Mouse (Mus musculus) C2C12 (cell line): ENCODE measurements at regions not wholly inside any gene's neighbourhood (a gene's known extent, or its start where the extent isn't known, plus 50 kb on each side); places are given as distances from the start of the nearest gene placed in this dataset.

Source experiments
- H3K27me3 ChIP-seq: one replicate; pipeline ENCODE4 v1.6.1; 2011; ENCODE audit not compliant: control insufficient read depth, insufficient read depth, insufficient read length
- H3K36me3 ChIP-seq: one replicate; pipeline ENCODE4 v1.6.1; 2011; ENCODE audit not compliant: control insufficient read depth, insufficient read depth
- H3K4me3 ChIP-seq: one replicate; pipeline ENCODE4 v1.5.1; 2011; ENCODE audit warnings: mild to moderate bottlenecking, control low read depth; ENCODE audit not compliant: poor library complexity, insufficient read depth, severe bottlenecking
- H3K79me2 ChIP-seq: one replicate; pipeline ENCODE4 v1.6.1; 2011; ENCODE audit not compliant: control insufficient read depth, insufficient read depth
- H3K79me3 ChIP-seq: one replicate; pipeline ENCODE4 v1.6.1; 2011; ENCODE audit warnings: low read depth, control low read depth
- H3ac ChIP-seq: one replicate; pipeline ENCODE3; 2011; ENCODE audit warnings: low read depth; ENCODE audit not compliant: control insufficient read depth, insufficient read length
- CEBPB ChIP-seq: IDR thresholded peaks from one replicate; pipeline ENCODE4 v1.6.1; 2011; ENCODE audit warnings: low read depth, mild to moderate bottlenecking, control low read depth, moderate library complexity
- CTCF ChIP-seq: IDR thresholded peaks from one replicate; pipeline ENCODE4 v1.5.1; 2011; ENCODE audit not compliant: control insufficient read depth, insufficient read depth, insufficient read length
- FOSL1 ChIP-seq: IDR thresholded peaks from one replicate; pipeline ENCODE4 v1.8.0; 2011; ENCODE audit warnings: mild to moderate bottlenecking, low read length; ENCODE audit not compliant: poor library complexity, insufficient read depth, severe bottlenecking
- MAX ChIP-seq: IDR thresholded peaks from one replicate; pipeline ENCODE4 v1.6.1; 2011; ENCODE audit warnings: mild to moderate bottlenecking, control low read depth
- MYOD1 ChIP-seq: IDR thresholded peaks from one replicate; pipeline ENCODE4 v1.6.1; 2011; ENCODE audit warnings: low read depth; ENCODE audit not compliant: control insufficient read depth, insufficient read length
- MYOG ChIP-seq: IDR thresholded peaks from one replicate; pipeline ENCODE4 v1.6.1; 2011; ENCODE audit not compliant: control insufficient read depth, insufficient read length; ENCODE audit errors: extremely low read depth
- USF1 ChIP-seq: IDR thresholded peaks from one replicate; pipeline ENCODE4 v1.6.1; 2011; ENCODE audit warnings: low read depth, mild to moderate bottlenecking, control low read depth, moderate library complexity

DNA sequence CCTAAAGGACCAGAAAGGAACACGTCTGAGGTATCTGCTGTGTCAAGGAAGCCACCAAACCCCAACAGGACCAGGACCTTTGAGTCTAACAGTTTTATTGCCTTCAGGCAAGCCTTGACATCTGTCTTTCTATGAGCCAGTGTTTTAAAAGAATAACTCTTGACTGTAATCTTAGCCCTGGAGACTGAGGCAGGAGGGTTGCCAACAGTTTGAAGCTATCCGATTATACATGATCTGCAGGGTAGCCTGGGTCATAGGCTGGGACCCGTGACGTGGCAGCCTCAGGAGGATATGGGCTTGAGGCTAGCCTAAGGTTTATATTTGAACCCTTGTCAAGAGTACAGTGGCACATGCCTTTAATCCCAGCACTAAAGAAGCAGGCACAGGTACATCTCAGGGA lies 73.5 kb upstream of the Tlk1 start:
- Histone ChIP-seq H3ac (no peak overlapping the region), H3K36me3 (no peaks in the 10 kb centered on the region), H3K79me3 (no peaks in the 10 kb centered on the region), H3K79me2 (no peaks in the 10 kb centered on the region), H3K4me3 (no peak overlapping the region), H3K27me3 (peaks cover 3% of the 10 kb centered on the region)
- TF ChIP-seq USF1: no peak
- no peak for TF ChIP-seq MYOD1
- no peak for TF ChIP-seq CEBPB
- TF ChIP-seq FOSL1: no peak
- no peak for TF ChIP-seq CTCF
- no peak for TF ChIP-seq MYOG
- TF ChIP-seq MAX: no peak

DNA sequence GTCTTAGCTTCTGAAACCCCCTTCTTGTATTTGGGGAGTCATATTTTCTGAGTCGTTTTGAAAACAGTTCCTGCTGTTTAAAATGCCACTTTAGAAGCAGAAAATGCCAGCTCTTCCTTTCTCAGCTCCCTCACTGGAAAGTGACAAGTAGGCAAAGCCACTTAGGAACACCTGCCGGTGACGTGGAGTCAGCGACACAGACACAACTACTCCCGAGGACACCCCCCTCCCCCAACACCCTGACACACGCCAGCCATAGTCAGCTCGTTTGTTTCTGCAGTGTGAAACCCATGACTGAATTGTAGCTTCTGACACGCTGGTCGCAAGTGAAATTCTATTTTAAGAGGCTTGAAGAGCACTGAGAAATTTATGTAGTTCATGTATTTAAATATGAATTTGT lies 72.9 kb upstream of the Tlk1 start:
- TF ChIP-seq CTCF (no peak), CEBPB (no peak), FOSL1 (no peak), MYOD1 (no peak), MYOG (no peak), MAX (no peak), USF1 (no peak)

DNA sequence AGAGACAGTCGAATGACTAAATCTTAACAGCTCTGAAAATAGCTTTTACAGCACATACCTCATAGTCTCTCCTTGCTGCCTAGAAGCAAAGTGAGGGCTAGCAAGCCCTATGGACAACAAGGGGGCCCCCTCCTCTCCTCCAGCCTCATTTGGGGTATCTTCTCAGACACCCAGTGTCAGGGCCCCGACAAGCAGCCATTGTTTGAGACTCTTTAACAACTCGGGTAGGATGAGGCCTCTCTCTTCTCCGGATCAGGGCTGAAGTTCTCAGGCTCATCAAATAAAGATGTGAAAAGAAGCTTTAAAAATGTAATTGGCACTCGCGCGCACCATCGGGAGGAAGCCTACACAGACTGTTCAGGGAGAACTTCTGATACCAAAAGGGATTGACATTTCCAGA lies 71.8 kb upstream of the Tlk1 start:
- H3K27me3 ChIP-seq: peaks cover 4% of the 10 kb centered on the region
- H3K79me3 ChIP-seq: no peaks in the 10 kb centered on the region
- H3ac ChIP-seq: no peak overlapping the region
- no peaks in the 10 kb centered on the region for H3K79me2 ChIP-seq
- TF ChIP-seq MYOD1 (no peak), USF1 (no peak), MAX (no peak), CEBPB (no peak), CTCF (no peak), FOSL1 (no peak), MYOG (no peak)
- no peak overlapping the region for H3K4me3 ChIP-seq
- H3K36me3 ChIP-seq: no peaks in the 10 kb centered on the region

More for the DNA sequence above, 72.9 kb upstream of the Tlk1 start:
- Histone ChIP-seq H3K79me2 (no peaks in the 10 kb centered on the region), H3K79me3 (no peaks in the 10 kb centered on the region), H3K27me3 (peaks cover 4% of the 10 kb centered on the region), H3ac (no peak overlapping the region), H3K4me3 (no peak overlapping the region), H3K36me3 (no peaks in the 10 kb centered on the region)

DNA sequence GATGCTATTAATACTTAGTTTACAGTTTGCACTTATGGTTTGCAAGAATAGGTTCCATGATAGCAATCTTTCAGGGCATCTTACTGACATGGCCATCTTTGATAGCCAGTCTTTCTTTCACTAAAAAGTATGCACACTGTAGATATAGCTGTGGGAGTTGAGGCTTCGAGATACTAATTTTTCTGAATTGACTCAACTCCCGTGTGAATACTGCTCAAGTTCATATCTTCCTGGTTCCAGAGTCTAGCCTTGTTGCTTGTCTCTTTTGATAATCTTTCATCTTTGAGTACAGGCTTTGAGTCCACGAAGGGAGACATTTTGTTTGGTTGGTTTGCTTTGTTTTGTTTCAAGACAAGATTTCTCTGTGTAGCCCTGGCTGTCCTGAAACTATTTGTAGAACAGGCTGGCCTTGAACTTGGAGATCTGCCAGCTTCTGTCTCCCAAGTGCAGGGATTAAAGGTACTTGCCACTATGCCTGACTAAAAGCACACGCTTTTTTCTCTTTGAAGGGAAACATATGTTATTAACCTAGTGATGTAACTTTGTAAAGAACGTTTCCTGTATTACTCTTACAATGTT lies 64.1 kb upstream of the Tlk1 start:
- Histone ChIP-seq H3K79me2 (no peaks in the 10 kb centered on the region), H3K36me3 (no peaks in the 10 kb centered on the region), H3K27me3 (peaks cover 4% of the 10 kb centered on the region), H3K79me3 (no peaks in the 10 kb centered on the region), H3K4me3 (no peak overlapping the region), H3ac (no peak overlapping the region)
- no peak for TF ChIP-seq USF1
- no peak for TF ChIP-seq CEBPB
- no peak for TF ChIP-seq CTCF
- no peak for TF ChIP-seq FOSL1
- TF ChIP-seq MYOD1: no peak
- no peak for TF ChIP-seq MAX
- TF ChIP-seq MYOG: no peak

DNA sequence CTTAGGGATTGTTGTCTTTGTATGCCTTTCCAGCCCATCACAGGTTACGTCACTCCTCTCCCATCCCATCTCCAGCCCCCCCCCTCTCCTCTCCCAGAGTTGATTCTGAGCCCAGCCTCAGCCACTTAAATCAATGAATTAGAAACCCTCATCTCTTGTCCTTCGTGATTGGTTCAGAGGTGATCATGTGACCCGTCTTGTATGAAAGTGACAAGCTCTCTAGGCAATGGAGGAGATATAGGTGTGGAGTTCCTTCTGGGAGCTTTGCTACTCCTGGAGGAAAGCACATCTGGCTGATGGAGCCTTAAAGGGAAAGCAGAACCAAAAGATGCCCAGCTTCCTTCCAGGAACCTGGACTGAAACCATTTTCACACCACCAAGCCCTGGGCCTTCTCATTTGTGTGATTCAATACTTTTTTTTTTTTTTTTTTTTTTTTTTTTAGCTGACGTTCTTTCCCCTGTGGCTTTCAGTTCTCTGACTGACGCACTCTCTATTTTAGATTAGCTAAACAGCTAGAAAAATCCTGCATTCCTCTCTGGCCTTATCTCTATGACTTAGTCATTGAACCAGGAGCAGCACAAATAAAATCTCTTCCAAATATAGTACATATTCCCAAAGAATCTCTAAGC lies 63.4 kb upstream of the Tlk1 start:
- H3K27me3 ChIP-seq: peaks cover under 1% of the 10 kb centered on the region
- no peak overlapping the region for H3ac ChIP-seq
- H3K36me3 ChIP-seq: no peaks in the 10 kb centered on the region
- H3K79me3 ChIP-seq: no peaks in the 10 kb centered on the region
- TF ChIP-seq MYOG (no peak), USF1 (peak; percentile 45)
- no peaks in the 10 kb centered on the region for H3K79me2 ChIP-seq
- no peak overlapping the region for H3K4me3 ChIP-seq

DNA sequence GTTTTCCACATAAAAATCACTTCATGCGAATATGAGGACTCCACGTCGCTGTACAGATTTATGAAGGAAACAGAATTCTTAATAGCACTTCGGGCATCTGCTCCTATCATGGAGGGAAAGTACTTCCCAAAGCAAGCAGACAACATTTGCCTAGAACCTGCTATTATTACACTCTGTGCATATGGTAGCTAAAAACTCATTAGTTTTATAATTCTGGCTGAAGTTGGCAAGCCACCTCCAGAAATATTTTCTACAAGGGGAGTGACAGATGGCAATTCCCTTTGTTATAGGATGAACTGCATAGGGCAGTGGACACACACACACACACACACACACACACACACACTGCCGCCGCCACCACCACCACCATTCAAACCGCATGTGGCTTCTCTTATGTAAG lies 61.3 kb upstream of the Tlk1 start:
- Histone ChIP-seq H3K79me3 (no peaks in the 10 kb centered on the region), H3K36me3 (no peaks in the 10 kb centered on the region), H3ac (no peak overlapping the region), H3K27me3 (no peaks in the 10 kb centered on the region), H3K79me2 (no peaks in the 10 kb centered on the region), H3K4me3 (no peak overlapping the region)
- TF ChIP-seq MYOD1: no peak
- TF ChIP-seq CTCF: no peak
- TF ChIP-seq CEBPB: no peak

DNA sequence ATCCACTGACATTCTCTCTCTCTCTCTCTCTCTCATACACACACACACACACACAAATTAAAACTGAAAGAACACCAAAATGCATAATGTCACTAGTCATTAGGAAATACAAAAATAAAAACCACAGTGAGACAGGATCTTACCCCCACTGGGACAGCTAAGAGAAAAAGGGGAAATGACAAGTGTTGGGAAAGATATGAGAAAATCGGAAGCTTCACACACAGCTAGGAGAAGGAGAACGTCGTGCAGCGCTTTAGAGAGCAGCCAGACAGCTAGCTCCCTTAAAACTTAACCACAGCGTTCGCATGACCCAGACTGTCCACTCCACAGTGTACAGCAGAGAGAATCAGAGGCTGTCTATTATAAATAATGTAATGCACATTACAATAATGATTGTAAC lies 60.1 kb upstream of the Tlk1 start:
- no peaks in the 10 kb centered on the region for H3K27me3 ChIP-seq
- H3K36me3 ChIP-seq: no peaks in the 10 kb centered on the region

More for the DNA sequence above, 60.1 kb upstream of the Tlk1 start:
- no peak overlapping the region for H3K4me3 ChIP-seq
- no peak for TF ChIP-seq USF1
- TF ChIP-seq CEBPB: no peak
- no peak for TF ChIP-seq MAX
- no peak for TF ChIP-seq MYOG
- no peak for TF ChIP-seq MYOD1
- no peak for TF ChIP-seq FOSL1
- TF ChIP-seq CTCF: no peak
- no peak overlapping the region for H3ac ChIP-seq
- H3K79me3 ChIP-seq: no peaks in the 10 kb centered on the region
- H3K79me2 ChIP-seq: no peaks in the 10 kb centered on the region
